Mouse (Mus musculus): Measurements from ENCODE around the gene Lrrc29. TPM values are rescaled to one million over a fixed set of nuclear protein-coding genes. Genes with fewer than 3 reads are reported as not detected.

Lrrc29 gene
- total RNA-seq, 4 experiments from 2014 or later: 0.69 to 1.8 (median 1.1) TPM

DNA sequence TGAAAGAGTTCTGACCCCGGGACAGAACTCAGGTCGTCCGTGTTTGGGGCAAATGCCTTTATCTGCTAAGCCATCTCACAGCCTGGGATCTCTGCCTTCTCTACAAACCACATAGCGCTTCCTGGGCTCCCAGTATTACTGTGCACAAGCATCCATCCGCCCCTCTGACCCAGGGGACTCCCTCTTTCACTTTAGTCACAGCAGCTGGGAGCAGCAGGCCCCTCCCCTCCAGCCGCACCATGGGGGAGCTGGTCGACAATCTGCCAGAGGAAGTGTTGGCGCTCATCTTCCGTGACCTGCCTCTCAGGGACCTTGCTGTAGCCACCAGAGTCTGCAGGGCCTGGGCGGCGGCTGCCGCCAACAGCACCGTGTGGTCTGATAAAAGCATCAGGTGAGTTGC is 59.3 kb downstream of the Lrrc29 start:
- no peak for DNase-seq (ENCODE audit: low spot score)

- no peak for DNase-seq (ENCODE audit: low spot score)
These were observed 61.0 kb downstream of the Lrrc29 start for GRCm38 (mm10) chr8:105265128-105265527.

DNA sequence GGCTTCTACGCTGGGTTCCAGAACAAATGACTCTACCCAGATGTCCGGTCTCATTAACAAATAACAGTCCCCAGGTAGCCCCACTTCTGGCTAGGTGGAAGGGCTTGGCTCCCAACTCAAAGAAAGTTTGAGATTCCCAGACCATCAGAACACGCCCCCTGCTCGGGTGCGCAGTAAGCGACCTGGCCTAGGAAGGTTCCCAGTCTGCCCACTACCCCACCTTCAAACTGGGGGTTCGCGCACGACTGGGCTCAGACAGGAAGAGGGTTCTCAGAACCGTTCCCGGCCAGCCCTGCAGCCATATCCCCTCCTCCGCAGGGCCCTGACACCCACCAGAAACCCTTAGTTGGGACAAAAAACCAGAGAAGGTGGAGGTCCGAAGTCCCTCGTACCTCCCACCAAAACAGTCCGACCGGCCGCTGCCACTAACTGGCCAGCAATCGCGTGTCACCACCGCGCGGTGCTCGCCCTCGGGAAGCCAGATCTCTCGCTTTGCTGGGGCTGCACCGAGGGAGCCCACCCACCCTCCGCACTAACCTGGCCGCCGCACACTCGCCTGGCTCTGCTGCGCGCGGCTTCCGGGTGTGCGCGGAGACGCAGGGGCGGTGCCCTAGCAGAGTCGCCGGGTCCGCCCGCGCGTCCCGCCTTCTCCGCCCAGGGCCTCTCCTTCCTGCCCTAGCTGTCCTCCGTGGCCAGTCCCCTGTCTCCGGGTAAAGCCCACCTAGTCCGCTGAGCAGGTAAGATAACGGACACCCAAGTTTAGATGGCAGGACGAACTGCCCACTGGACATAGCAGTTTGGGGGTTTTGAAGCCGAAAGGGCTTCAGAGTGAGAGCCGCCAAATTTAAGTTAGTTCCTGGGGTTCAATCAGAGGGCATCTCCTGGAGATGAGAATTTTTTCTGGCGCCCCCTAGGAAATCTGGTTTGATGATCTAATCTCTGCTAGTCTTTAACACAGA is 61.8 kb downstream of the Lrrc29 start, which contains the start of the genes Tradd and Fbxl8:
Tradd (minus strand) TSS at position 586 of the 959 bp plus-strand sequence.
Fbxl8 (plus strand) TSS at position 625 of the 959 bp plus-strand sequence.
- peak; percentile 78 for DNase-seq (ENCODE audit: low spot score)

DNA sequence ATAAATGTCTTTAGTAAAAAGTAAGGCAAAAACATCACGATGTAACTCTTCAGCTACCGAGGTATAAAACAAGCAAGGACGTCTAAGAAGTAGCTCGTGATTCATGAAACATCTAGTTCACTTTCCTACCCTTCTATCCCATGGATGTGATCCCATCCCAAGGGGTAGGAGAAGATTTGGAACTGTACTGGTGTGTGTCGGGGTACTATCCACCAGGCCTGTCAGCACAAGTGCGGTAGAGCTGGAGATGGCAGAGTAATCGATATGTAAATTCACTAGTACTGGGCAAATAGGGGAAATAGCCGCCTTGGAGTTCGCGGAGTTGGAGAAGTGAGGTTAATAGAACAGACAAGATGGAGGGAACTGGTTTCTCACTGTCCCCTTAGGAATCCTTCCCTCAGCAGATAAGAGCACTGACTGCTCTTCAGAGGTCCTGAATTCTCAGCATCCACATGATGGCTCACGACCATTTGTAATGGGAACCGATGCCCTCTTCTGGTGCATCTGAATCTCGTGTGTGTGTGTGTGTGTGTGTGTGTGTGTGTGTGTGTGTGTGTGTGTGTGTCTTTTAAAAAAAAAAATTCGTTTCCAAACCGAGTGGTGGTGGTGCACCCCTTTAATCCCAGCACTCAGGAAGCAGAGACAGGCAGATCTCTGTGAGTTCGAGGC is 62.7 kb downstream of the Lrrc29 start:
- no peak for DNase-seq (ENCODE audit: low spot score)

Small RNAs within 50 kb of the gene (microRNA-seq; reads per million reads assigned to microRNA genes)
- gene Gm27320 (not detected), gene Mir328 (1,878 reads per million, percentile 87 among the genes with 10 or more reads in this experiment)

Other genes starting within 250 kb of the Lrrc29 start
- gene Ces3b, start 242.5 kb downstream of the Lrrc29 start, total RNA-seq (2022): under 1 TPM in 2 of 4 experiments, not detected in 2; 0.26 to 0.33 TPM
- gene Ces4a, start 194.5 kb downstream of the Lrrc29 start, total RNA-seq (2022): not detected
- gene Cbfb, start 155.6 kb downstream of the Lrrc29 start, total RNA-seq (2022): 10 to 100 TPM; 19.2 to 21.8 (median 21.0) TPM
- gene D230025D16Rik, start 101.1 kb downstream of the Lrrc29 start, total RNA-seq (2022): 10 to 100 TPM; 14.4 to 20.9 (median 17.4) TPM
- 1 to 10 TPM; 2.5 to 3.8 (median 3.4) TPM for gene B3gnt9, start 71.1 kb downstream of the Lrrc29 start, total RNA-seq (2022)
- gene Tradd, start 61.7 kb downstream of the Lrrc29 start, total RNA-seq (2022): 1 to 10 TPM; 3.7 to 5.7 (median 5.2) TPM
- gene Fbxl8, start 61.6 kb downstream of the Lrrc29 start, total RNA-seq (2022): 1 to 10 TPM; 2.0 to 2.6 (median 2.5) TPM
- 1 to 10 TPM; 3.3 to 5.0 (median 4.5) TPM for gene Hsf4, start 56.5 kb downstream of the Lrrc29 start, total RNA-seq (2022)
- gene Nol3, start 50.1 kb downstream of the Lrrc29 start, total RNA-seq (2022): 10 to 100 TPM; 23.7 to 28.3 (median 27.1) TPM
- gene 4931428F04Rik, start 36.4 kb downstream of the Lrrc29 start, total RNA-seq (2022): 1 to 10 TPM; 1.1 to 1.6 (median 1.5) TPM
- gene Exoc3l, start 30.2 kb downstream of the Lrrc29 start, total RNA-seq (2022): 1 to 10 TPM; 3.6 to 6.2 (median 4.8) TPM
- gene E2f4, start 28.6 kb downstream of the Lrrc29 start, total RNA-seq (2022): 10 to 100 TPM; 18.7 to 21.9 (median 21.4) TPM
- 1 to 10 TPM in 3 of 4 experiments, under 1 TPM in 1; 0.75 to 1.8 (median 1.3) TPM for gene Elmo3, start 20.7 kb downstream of the Lrrc29 start, total RNA-seq (2022)
- 10 to 100 TPM; 23.9 to 28.1 (median 26.0) TPM for gene Tmem208, start 76 bp upstream of the Lrrc29 start, total RNA-seq (2022)
- gene Fhod1, start 21.7 kb upstream of the Lrrc29 start, total RNA-seq (2022): 1 to 10 TPM; 5.8 to 8.1 (median 6.3) TPM
- gene Slc9a5, start 22.6 kb upstream of the Lrrc29 start, total RNA-seq (2022): under 1 TPM; 0.41 to 0.79 (median 0.48) TPM
- gene Plekhg4, start 47.0 kb upstream of the Lrrc29 start, total RNA-seq (2022): not detected
- gene Kctd19, start 87.2 kb upstream of the Lrrc29 start, total RNA-seq (2022): under 1 TPM in 3 of 4 experiments, not detected in 1; 0.11 to 0.31 (median 0.28) TPM
- gene Lrrc36, start 87.3 kb upstream of the Lrrc29 start, total RNA-seq (2022): under 1 TPM; 0.19 to 0.56 (median 0.45) TPM
- gene Tppp3, start 145.2 kb upstream of the Lrrc29 start, total RNA-seq (2022): 10 to 100 TPM; 25.8 to 42.5 (median 34.9) TPM
- 10 to 100 TPM; 13.0 to 15.3 (median 13.5) TPM for gene Zdhhc1, start 170.6 kb upstream of the Lrrc29 start, total RNA-seq (2022)
- gene Hsd11b2, start 192.5 kb upstream of the Lrrc29 start, total RNA-seq (2022): under 1 TPM in 1 of 4 experiments, not detected in 3; 0.22 TPM
- gene Atp6v0d1, start 239.8 kb upstream of the Lrrc29 start, total RNA-seq (2022): 10 to 100 TPM; 41.6 to 53.8 (median 51.7) TPM